Mouse (Mus musculus): ENCODE data around the gene Hnrnpll. TPM values are rescaled to one million over a fixed set of nuclear protein-coding genes. Genes with fewer than 3 reads are reported as not detected.

The Hnrnpll gene
- polyA plus RNA-seq, 1 experiment = 77.4 TPM

DNA sequence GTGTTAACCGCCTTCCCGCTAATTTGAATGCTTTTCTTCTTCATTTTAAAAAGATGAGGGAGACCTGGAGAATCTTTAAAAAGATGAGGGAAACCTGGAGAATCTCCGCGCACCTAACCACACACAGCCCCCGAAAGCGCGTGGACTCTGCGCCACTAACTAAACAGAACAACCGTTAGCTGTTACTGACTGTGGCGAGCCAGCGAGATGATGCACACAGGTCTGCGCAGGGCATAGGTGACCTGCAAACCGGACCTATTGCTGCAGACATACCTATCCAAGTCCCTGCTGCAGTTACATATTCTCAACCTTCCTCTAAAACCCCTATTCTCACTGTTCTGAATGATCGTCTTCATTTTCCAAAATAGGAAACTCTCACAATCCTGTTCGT lies 481 bp upstream of the Hnrnpll start:
- no peaks in the 10 kb centered on the region for H3K27me3 ChIP-seq (ENCODE audit: control insufficient read depth, insufficient read depth, low read length, poor library complexity, severe bottlenecking)
- H3K36me3 ChIP-seq (ENCODE audit: control insufficient read depth, insufficient read depth, low read length, poor library complexity, severe bottlenecking) = no peaks in the 10 kb centered on the region
- H3K4me1 ChIP-seq (ENCODE audit: control insufficient read depth, insufficient read depth, low read length) = no peaks in the 10 kb centered on the region
- no peak for TF ChIP-seq EP300 (IDR thresholded peaks at IDR 0.05; ENCODE audit: insufficient read depth, low read depth, low read length)
- TF ChIP-seq CTCF (IDR thresholded peaks at IDR 0.05; ENCODE audit: low read depth, low read length) = no peak
- no peak for TF ChIP-seq POLR2A (IDR thresholded peaks at IDR 0.05; ENCODE audit: insufficient read depth, low read length)
- peak overlapping the region; percentile 76 for H3K4me3 ChIP-seq (ENCODE audit: low read depth, low read length)
- H3K27ac ChIP-seq (ENCODE audit: insufficient read depth, low read length) = peak overlapping the region; percentile 7; the same call in 1 of the 2 replicates
- H3K9ac ChIP-seq (ENCODE audit: low read depth, poor library complexity, severe bottlenecking) = peak overlapping the region; percentile 64
- no peaks in the 10 kb centered on the region for H3K9me3 ChIP-seq (replicated peaks; ENCODE audit: control insufficient read depth, insufficient read depth, low read length, poor library complexity, severe bottlenecking)

DNA sequence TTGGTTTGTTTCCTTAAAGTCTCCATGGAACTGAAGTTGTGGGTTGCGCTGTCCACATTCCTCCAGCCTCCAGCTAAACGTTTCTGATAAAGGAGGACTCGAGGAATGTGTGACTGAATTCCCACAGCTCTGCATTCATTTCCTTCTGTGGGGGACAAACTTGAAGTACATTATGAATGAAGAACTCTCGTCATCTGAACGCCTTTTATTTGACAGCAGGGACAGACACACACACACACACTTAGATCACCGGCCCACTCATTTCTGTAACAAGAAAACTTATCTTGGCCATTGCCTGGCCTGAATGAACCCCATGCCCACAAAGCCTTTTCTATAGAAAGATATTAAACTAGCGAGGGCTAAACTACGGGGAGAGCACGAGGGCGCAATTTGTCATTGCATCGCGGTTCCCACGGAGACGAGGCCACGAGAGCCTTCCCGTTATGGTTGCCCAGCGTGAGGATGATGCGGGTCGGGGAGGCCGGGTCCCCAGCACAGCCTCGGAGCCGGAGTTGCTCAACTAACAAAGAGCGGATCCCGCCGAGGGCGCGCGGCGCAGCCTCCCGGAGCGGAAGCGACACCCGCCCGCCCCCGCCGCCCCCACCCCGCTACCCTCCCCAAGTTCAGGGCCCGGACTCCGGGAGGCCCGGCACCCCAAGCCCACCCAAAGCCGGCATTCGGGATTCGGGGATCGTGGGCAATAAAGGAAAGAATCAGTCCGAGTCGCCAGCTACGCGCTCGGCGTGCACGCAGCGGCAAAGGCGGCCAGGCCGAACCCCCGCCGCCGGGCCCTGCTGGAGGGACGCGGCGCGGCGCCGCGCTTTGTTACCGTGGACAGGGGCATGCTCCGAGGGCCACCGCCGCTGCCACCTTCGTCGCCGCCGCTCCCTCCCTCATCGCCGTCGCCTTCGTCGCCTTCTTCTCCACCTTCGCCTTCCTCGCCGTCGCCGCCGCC lies 1.0 kb downstream of the Hnrnpll start:
- Histone ChIP-seq H3K27ac (ENCODE audit: insufficient read depth, low read length) (peak overlapping the region; percentile 39), H3K4me3 (ENCODE audit: low read depth, low read length) (peak overlapping the region; percentile 84), H3K9ac (ENCODE audit: low read depth, poor library complexity, severe bottlenecking) (peak overlapping the region; percentile 87), H3K36me3 (ENCODE audit: control insufficient read depth, insufficient read depth, low read length, poor library complexity, severe bottlenecking) (no peaks in the 10 kb centered on the region), H3K4me1 (ENCODE audit: control insufficient read depth, insufficient read depth, low read length) (no peaks in the 10 kb centered on the region), H3K9me3 (replicated peaks; ENCODE audit: control insufficient read depth, insufficient read depth, low read length, poor library complexity, severe bottlenecking) (no peaks in the 10 kb centered on the region), H3K27me3 (ENCODE audit: control insufficient read depth, insufficient read depth, low read length, poor library complexity, severe bottlenecking) (no peaks in the 10 kb centered on the region)
- TF ChIP-seq POLR2A (IDR thresholded peaks at IDR 0.05; ENCODE audit: insufficient read depth, low read length) = no peak
- TF ChIP-seq EP300 (IDR thresholded peaks at IDR 0.05; ENCODE audit: insufficient read depth, low read depth, low read length) = no peak
- no peak for TF ChIP-seq CTCF (IDR thresholded peaks at IDR 0.05; ENCODE audit: low read depth, low read length)

DNA sequence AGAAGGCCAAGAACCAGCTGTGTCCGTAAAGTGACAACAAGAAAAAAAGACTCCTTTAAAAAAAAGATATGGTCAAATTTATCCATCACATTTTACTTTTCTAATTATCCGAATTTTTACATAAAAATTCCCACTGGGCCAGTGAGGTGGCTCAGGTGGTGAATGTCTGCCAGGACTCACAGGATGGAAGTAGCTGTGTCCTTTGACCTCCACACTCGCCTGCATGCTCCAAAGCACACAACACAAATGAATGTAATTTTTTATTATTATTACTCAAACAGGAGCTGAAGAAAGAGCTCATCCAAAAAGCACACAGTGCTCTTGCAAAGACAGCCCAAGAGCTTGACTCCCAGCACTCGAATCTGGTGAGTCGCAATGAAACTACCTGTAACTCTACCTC lies 2.0 kb downstream of the Hnrnpll start:
- H3K4me1 ChIP-seq (ENCODE audit: control insufficient read depth, insufficient read depth, low read length) = no peaks in the 10 kb centered on the region
- TF ChIP-seq CTCF (IDR thresholded peaks at IDR 0.05; ENCODE audit: low read depth, low read length) (no peak), POLR2A (IDR thresholded peaks at IDR 0.05; ENCODE audit: insufficient read depth, low read length) (no peak), EP300 (IDR thresholded peaks at IDR 0.05; ENCODE audit: insufficient read depth, low read depth, low read length) (no peak)
- no peaks in the 10 kb centered on the region for H3K27me3 ChIP-seq (ENCODE audit: control insufficient read depth, insufficient read depth, low read length, poor library complexity, severe bottlenecking)
- H3K27ac ChIP-seq (ENCODE audit: insufficient read depth, low read length) = no peak overlapping the region
- H3K36me3 ChIP-seq (ENCODE audit: control insufficient read depth, insufficient read depth, low read length, poor library complexity, severe bottlenecking) = no peaks in the 10 kb centered on the region
- no peaks in the 10 kb centered on the region for H3K9me3 ChIP-seq (replicated peaks; ENCODE audit: control insufficient read depth, insufficient read depth, low read length, poor library complexity, severe bottlenecking)
- H3K9ac ChIP-seq (ENCODE audit: low read depth, poor library complexity, severe bottlenecking) = peak overlapping the region; percentile 87; the same call in 1 of the 2 replicates
- H3K4me3 ChIP-seq (ENCODE audit: low read depth, low read length) = no peak overlapping the region

- no peaks in the 10 kb centered on the region for H3K9me3 ChIP-seq (replicated peaks; ENCODE audit: control insufficient read depth, insufficient read depth, low read length, poor library complexity, severe bottlenecking)
- no peak for TF ChIP-seq EP300 (IDR thresholded peaks at IDR 0.05; ENCODE audit: insufficient read depth, low read depth, low read length)
- no peak for TF ChIP-seq CTCF (IDR thresholded peaks at IDR 0.05; ENCODE audit: low read depth, low read length)
- TF ChIP-seq POLR2A (IDR thresholded peaks at IDR 0.05; ENCODE audit: insufficient read depth, low read length) = no peak
- H3K9ac ChIP-seq (ENCODE audit: low read depth, poor library complexity, severe bottlenecking) = no peak overlapping the region
- no peaks in the 10 kb centered on the region for H3K36me3 ChIP-seq (ENCODE audit: control insufficient read depth, insufficient read depth, low read length, poor library complexity, severe bottlenecking)
- H3K4me1 ChIP-seq (ENCODE audit: control insufficient read depth, insufficient read depth, low read length) = no peaks in the 10 kb centered on the region
- no peaks in the 10 kb centered on the region for H3K27me3 ChIP-seq (ENCODE audit: control insufficient read depth, insufficient read depth, low read length, poor library complexity, severe bottlenecking)
- no peak overlapping the region for H3K27ac ChIP-seq (ENCODE audit: insufficient read depth, low read length)
- no peak overlapping the region for H3K4me3 ChIP-seq (ENCODE audit: low read depth, low read length)
Measured at GRCm38 (mm10) chr17:80059731-80060130, 2.4 kb downstream of the Hnrnpll start.

GRCm38 (mm10) chr17:80058501-80058900 lies 3.6 kb downstream of the Hnrnpll start:
- TF ChIP-seq POLR2A (IDR thresholded peaks at IDR 0.05; ENCODE audit: insufficient read depth, low read length) (no peak), EP300 (IDR thresholded peaks at IDR 0.05; ENCODE audit: insufficient read depth, low read depth, low read length) (no peak), CTCF (IDR thresholded peaks at IDR 0.05; ENCODE audit: low read depth, low read length) (no peak)
- H3K9ac ChIP-seq (ENCODE audit: low read depth, poor library complexity, severe bottlenecking) = no peak overlapping the region
- H3K27me3 ChIP-seq (ENCODE audit: control insufficient read depth, insufficient read depth, low read length, poor library complexity, severe bottlenecking) = no peaks in the 10 kb centered on the region
- H3K36me3 ChIP-seq (ENCODE audit: control insufficient read depth, insufficient read depth, low read length, poor library complexity, severe bottlenecking) = no peaks in the 10 kb centered on the region
- H3K4me3 ChIP-seq (ENCODE audit: low read depth, low read length) = no peak overlapping the region
- no peaks in the 10 kb centered on the region for H3K9me3 ChIP-seq (replicated peaks; ENCODE audit: control insufficient read depth, insufficient read depth, low read length, poor library complexity, severe bottlenecking)
- no peaks in the 10 kb centered on the region for H3K4me1 ChIP-seq (ENCODE audit: control insufficient read depth, insufficient read depth, low read length)
- no peak overlapping the region for H3K27ac ChIP-seq (ENCODE audit: insufficient read depth, low read length)

Data from ES-Bruce4 (cell line).